Mouse (Mus musculus) CH12F3 (cell line): ENCODE data around the gene Vps52.
"Not testable (repeated sequence)": the region's sequence is repeated elsewhere in the genome, so short reads cannot be mapped to it uniquely, and the experiment has no call there.

Experiments
- in situ Hi-C: fragments of 300-500 bp; cut with MboI; formaldehyde crosslinking; loops from 2 replicates; pipeline ENCODE4 v1.14.3; 2020; ENCODE audit warnings: low sequenced_read_pairs

Gene Vps52

DNA sequence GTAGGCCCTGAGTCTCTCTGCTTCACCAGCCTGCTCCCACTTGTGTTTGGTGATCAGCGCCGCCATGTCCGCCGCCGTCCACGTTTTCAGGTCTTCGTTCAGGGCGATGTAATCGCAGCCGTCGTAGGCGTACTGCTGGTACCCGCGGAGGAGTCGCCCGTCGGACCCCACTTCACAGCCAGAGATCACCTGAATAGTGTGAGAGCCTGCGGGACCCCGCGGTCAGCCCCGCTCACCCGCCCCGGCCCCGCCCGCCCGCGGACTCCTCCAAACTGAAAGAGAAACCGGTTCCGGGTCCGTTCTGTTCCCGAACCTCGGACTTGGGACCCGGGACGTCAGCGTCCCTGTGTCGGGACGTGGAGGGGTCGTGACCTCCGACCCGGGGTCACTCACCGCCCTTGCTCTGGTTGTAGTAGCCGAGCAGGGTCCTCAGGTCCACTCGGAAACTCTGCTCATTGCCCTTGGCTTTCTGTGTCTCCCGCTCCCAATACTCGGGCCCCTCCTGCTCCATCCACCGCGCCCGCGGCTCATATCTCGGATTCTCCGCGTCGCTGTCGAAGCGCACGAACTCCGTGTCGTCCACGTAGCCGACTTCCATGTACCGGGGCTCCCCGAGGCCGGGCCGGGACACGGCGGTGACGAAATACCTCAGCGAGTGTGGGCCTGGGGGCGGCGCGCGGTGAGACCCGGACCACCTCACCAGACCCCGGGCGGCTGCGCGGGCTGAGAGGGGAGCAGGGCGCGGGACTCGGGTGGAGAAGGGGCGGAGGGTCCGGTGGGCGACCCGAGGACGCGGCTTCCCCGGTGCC, 43.9 kb downstream of the Vps52 start:
- in situ Hi-C loops = loop anchor here (25.0 kb wide), 1 partner anchor 1463 kb away; the partner anchor contains the start of gene H2-Q10

DNA sequence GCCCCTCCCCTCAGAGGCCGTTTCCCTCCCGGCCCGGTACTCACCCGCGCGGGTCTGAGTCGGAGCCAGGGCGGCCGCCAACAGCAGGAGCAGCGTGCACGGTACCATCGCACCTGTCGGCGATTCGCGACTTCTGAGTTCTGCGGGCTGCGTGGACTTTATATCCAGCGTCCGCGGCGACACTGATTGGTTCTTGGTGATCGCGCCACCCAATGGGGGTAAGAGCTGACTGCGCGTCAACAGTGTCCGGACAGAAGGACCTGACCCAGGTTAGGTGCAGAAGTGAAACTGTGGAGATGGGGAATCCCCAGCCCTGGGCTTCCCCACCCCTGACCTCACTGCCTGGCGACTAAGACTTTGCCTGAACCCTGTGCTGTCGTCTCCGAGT, 44.5 kb downstream of the Vps52 start, which contains the start of gene H2-K1:
Gene H2-K1 (minus strand): TSS at position 198 of the 388 bp plus-strand sequence.
- in situ Hi-C loops = no loop called here

DNA sequence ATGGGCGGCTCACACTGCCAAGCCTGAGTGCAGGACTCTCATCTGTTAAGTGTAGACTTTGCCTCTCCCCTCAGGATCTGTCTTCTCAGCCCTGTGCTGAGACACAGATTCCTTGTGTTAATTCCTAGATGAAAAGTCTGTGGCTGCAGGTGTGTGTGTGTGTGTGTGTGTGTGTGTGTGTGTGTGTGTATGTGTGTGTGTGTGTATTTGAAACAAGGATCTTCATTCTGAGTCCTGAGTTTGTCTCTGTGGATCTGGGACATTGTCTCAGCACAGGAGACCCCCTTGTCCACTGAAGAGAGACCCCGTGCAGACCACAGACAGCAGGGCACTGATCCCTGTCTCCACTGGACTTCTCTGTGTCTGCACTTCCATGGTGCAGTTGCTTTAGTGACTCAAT, 45.2 kb downstream of the Vps52 start:
- in situ Hi-C loops = not testable (repeated sequence)

GRCm38 (mm10) chr17:34003426-34003825, 47.8 kb downstream of the Vps52 start:
- in situ Hi-C loops = no loop called here

DNA sequence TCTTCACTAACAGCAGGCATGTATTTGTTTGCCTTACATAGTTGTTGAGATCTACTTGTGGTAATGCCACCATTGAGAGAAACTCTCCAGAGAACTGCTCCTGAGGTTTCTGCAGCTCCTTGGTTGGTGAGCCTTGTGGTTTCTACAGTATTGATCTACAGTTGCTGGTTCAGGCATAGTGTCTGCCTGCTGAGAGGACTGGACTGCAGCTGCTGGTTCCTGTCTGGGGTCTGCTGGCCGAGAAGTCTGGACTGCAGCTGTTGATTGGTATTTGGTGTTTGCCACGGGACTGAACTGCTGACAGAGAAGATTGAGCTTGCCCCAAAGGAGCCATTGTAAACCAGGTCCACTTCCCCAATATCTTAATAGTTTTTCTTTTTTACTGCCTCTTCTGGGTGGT, 51.0 kb downstream of the Vps52 start:
- in situ Hi-C loops = no loop called here

DNA sequence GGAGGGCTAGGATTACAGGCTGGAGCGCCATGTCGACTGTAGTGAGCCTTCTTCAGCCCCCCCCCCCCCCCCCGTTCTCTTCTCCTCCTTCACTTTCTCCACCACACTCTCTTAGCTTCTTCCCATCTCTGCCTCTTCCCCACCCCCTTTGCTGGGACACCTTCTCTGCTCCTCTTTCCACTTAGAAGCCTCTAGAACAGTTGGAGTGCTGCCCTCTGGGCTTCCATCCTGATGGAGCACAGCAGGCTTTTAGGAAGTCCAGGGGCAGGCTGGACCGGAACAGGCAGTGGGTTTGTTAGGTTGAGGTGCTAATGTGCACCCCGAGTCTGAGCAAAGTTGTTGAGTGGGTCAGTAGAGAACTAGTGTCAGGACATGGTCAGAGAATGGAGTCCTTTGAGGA, 54.5 kb downstream of the Vps52 start:
- in situ Hi-C loops = no loop called here

- in situ Hi-C loops = no loop called here
Observed at GRCm38 (mm10) chr17:34013436-34013835, 57.8 kb downstream of the Vps52 start.
